Mouse (Mus musculus): ENCODE measurements around the gene Kif7. TPM values are rescaled to one million over a fixed set of nuclear protein-coding genes. Genes with fewer than 3 reads are reported as not detected.

Kif7 gene
- polyA plus RNA-seq, 1 experiment from 2014 or later, result 8.5 TPM

- Histone ChIP-seq H3K9me3 (replicated peaks) (no peaks in the 10 kb centered on the region), H3K4me3 (no peak overlapping the region), H3K36me3 (peaks cover 88% of the 10 kb centered on the region), H3K4me1 (peaks cover 5% of the 10 kb centered on the region), H3K27me3 (ENCODE audit: low read depth, poor library complexity, severe bottlenecking) (peaks cover 20% of the 10 kb centered on the region), H3K27ac (no peak overlapping the region)
- whole genome bisulfite sequencing, result 91% methylated on average over 5 of the region's 5 CpGs
- no peak for DNase-seq (ENCODE audit: low spot score)
These were observed 10.3 kb downstream of the Kif7 start for GRCm38 (mm10) chr7:79705210-79705609.

- Histone ChIP-seq H3K27ac (no peak overlapping the region), H3K9me3 (replicated peaks) (no peaks in the 10 kb centered on the region), H3K4me1 (no peaks in the 10 kb centered on the region), H3K4me3 (no peak overlapping the region), H3K27me3 (ENCODE audit: low read depth, poor library complexity, severe bottlenecking) (no peaks in the 10 kb centered on the region), H3K36me3 (peaks cover 99% of the 10 kb centered on the region)
- no peak for DNase-seq (ENCODE audit: low spot score)
- WGBS, result 82% methylated on average over 16 of the region's 16 CpGs
These were observed 12.8 kb downstream of the Kif7 start for GRCm38 (mm10) chr7:79702755-79703154.

- WGBS, result 89% methylated on average over 8 of the region's 8 CpGs
- DNase-seq (ENCODE audit: low spot score), result no peak
- H3K36me3 ChIP-seq, result peaks cover 100% of the 10 kb centered on the region
These were observed 19.0 kb downstream of the Kif7 start for GRCm38 (mm10) chr7:79696495-79696894.

DNA sequence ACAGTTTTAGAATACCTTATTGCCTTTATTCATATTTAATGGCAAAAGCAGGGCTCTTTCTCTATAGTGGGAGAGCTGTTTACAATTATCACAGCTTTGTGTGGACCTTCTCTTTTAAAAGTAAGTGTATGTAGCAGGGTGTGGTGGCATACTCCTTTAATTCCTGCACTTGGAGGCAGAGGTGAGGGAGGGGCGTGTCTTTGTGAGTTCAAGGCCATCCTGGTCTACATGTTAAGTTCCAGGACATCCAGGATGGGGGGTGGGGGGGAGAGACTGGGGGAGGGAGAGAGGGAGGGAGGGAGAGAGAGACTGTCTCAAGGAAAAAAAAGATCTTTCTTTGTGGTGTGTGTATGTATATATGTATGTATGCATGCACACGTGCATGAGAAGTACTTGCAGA lies 35.3 kb downstream of the Kif7 start:
- Histone ChIP-seq H3K4me3 (no peak overlapping the region), H3K27me3 (ENCODE audit: low read depth, poor library complexity, severe bottlenecking) (no peaks in the 10 kb centered on the region), H3K36me3 (peaks cover 100% of the 10 kb centered on the region), H3K4me1 (no peaks in the 10 kb centered on the region), H3K27ac (no peak overlapping the region), H3K9me3 (replicated peaks) (no peaks in the 10 kb centered on the region)
- no peak for DNase-seq (ENCODE audit: low spot score)
- 96% methylated on average over 2 of the region's 2 CpGs for WGBS

More at GRCm38 (mm10) chr7:79696495-79696894, 19.0 kb downstream of the Kif7 start:
- H3K4me1 ChIP-seq, result no peaks in the 10 kb centered on the region
- no peak overlapping the region for H3K4me3 ChIP-seq
- no peaks in the 10 kb centered on the region for H3K27me3 ChIP-seq (ENCODE audit: low read depth, poor library complexity, severe bottlenecking)
- no peaks in the 10 kb centered on the region for H3K9me3 ChIP-seq (replicated peaks)
- H3K27ac ChIP-seq, result no peak overlapping the region

DNA sequence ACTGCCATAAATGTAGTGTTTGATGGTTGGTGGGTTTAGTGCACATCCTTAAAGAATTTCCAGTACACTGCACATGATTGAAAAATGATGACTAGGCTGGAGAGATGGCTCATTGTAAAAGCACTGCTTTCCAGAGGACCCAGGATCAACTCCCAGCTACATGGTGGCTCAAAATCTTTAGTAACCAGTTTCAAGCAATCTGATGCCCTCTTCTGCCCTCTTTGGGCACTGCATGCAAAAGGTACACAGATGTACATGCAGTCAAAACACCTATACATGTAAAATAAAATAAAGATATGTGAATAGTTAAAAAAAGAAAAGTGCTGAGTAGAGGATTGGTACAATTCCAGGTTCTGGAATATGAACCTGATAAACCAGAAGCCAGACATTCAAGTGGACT lies 36.3 kb downstream of the Kif7 start:
- H3K27me3 ChIP-seq (ENCODE audit: low read depth, poor library complexity, severe bottlenecking), result no peaks in the 10 kb centered on the region
- no peaks in the 10 kb centered on the region for H3K9me3 ChIP-seq (replicated peaks)
- H3K27ac ChIP-seq, result no peak overlapping the region
- H3K4me1 ChIP-seq, result no peaks in the 10 kb centered on the region
- no peak for DNase-seq (ENCODE audit: low spot score)
- H3K4me3 ChIP-seq, result no peak overlapping the region
- H3K36me3 ChIP-seq, result peaks cover 100% of the 10 kb centered on the region

DNA sequence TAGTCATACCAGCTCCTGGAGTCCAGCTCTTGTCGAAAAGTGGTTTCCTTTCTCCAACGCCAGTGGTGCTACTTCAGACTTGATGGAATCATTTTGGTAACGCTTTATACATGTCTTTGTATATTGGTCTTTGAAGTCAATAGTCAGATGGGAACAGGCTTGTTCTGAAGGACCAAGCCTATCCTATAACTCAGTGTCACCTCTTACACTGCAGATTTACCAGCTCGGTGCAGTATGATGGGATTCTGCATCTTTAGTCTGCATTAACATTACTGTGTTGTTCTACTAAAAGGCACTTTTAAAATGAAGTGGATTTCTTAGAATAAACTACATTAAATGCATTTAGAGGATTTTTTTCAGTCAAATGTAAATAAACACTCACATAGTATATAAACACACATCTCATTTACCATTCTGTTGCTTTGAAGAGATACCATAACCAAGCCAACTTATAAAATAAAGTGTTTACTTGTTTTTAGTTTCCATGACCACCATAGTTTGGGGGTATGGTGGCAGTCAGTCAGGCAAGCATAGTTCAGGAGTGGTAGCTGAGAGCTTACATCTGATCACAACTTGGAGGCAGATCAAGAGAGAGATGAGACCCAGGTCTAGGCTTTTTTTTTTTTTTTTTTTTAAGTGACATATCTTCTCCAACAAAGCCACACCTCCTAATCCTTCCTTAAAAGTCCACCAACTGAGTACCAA lies 44.5 kb downstream of the Kif7 start:
- Histone ChIP-seq H3K4me1 (no peaks in the 10 kb centered on the region), H3K36me3 (peaks cover 100% of the 10 kb centered on the region), H3K4me3 (no peak overlapping the region), H3K27me3 (ENCODE audit: low read depth, poor library complexity, severe bottlenecking) (no peaks in the 10 kb centered on the region), H3K9me3 (replicated peaks) (no peaks in the 10 kb centered on the region), H3K27ac (no peak overlapping the region)
- DNase-seq (ENCODE audit: low spot score), result no peak
- 91% methylated on average over 4 of the region's 4 CpGs for WGBS

DNA sequence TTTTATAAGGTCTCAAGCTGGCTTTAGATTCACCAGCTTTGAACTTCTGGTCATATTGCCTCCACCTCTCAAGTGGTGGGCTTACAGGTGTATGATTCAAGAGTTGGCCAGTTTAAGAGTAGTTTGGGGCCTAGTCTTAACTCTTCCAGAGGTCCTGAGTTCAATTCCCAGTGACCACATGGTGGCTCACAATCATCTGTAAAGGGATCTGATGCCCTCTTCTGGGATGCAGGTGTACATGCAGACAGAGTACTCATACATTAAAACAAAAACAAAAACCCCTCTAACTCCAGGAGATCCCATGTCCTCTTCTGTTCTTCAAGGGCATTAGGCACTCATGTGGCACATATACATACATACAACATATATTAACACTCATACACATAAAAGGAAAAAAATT lies 48.8 kb downstream of the Kif7 start:
- Histone ChIP-seq H3K27ac (no peak overlapping the region), H3K36me3 (peaks cover 86% of the 10 kb centered on the region), H3K27me3 (ENCODE audit: low read depth, poor library complexity, severe bottlenecking) (no peaks in the 10 kb centered on the region), H3K4me3 (no peak overlapping the region), H3K9me3 (replicated peaks) (no peaks in the 10 kb centered on the region), H3K4me1 (peaks cover 15% of the 10 kb centered on the region)
- DNase-seq (ENCODE audit: low spot score), result no peak

DNA sequence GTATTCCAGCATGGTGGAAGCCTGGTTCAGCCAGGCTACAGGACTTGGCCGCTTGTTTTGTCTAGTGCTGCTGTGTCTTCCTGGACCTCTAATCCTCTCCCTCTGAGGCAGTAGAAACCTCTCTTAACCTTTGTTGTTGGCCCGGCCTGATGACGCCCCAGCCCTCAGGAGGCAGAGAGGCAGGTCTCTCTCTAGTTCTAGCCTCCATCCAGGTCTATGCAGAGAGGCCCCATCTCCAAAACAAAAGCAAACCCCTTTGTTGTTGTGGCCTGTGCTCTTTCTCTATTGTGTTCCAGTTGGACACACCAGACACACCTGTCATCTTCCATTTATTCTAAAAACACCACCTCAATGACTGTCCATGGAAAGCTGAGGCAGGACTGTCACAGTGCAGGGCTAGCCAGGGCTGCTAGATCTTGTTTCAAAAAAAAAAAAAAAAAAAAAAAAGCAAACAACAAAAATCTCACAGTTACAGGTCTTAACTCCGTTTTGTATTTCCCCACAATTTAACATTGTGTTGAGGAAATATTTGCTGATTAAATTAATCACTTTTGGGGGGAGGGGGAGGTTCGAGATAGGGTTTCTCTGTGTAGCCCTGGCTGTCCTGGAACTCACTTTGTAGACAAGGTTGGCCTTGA lies 54.1 kb downstream of the Kif7 start:
- 14% methylated on average over 5 of the region's 5 CpGs for WGBS
- H3K27me3 ChIP-seq (ENCODE audit: low read depth, poor library complexity, severe bottlenecking), result no peaks in the 10 kb centered on the region
- peaks cover 29% of the 10 kb centered on the region for H3K4me1 ChIP-seq
- H3K36me3 ChIP-seq, result peaks cover 33% of the 10 kb centered on the region
- H3K27ac ChIP-seq, result peak overlapping the region; percentile 92; the same call in 1 of the 2 replicates
- H3K9me3 ChIP-seq (replicated peaks), result no peaks in the 10 kb centered on the region
- DNase-seq (ENCODE audit: low spot score), result no peak
- H3K4me3 ChIP-seq, result peak overlapping the region; percentile 92

- under 1% methylated on average over 73 of the region's 73 CpGs for WGBS
- peaks cover 24% of the 10 kb centered on the region for H3K36me3 ChIP-seq
- no peaks in the 10 kb centered on the region for H3K9me3 ChIP-seq (replicated peaks)
- peaks cover 29% of the 10 kb centered on the region for H3K4me1 ChIP-seq
- H3K4me3 ChIP-seq, result peak overlapping the region; percentile 92
- no peaks in the 10 kb centered on the region for H3K27me3 ChIP-seq (ENCODE audit: low read depth, poor library complexity, severe bottlenecking)
- H3K27ac ChIP-seq, result peak overlapping the region; percentile 92
- DNase-seq (ENCODE audit: low spot score), result no peak
These were observed 55.0 kb downstream of the Kif7 start for GRCm38 (mm10) chr7:79660291-79661150.

DNA sequence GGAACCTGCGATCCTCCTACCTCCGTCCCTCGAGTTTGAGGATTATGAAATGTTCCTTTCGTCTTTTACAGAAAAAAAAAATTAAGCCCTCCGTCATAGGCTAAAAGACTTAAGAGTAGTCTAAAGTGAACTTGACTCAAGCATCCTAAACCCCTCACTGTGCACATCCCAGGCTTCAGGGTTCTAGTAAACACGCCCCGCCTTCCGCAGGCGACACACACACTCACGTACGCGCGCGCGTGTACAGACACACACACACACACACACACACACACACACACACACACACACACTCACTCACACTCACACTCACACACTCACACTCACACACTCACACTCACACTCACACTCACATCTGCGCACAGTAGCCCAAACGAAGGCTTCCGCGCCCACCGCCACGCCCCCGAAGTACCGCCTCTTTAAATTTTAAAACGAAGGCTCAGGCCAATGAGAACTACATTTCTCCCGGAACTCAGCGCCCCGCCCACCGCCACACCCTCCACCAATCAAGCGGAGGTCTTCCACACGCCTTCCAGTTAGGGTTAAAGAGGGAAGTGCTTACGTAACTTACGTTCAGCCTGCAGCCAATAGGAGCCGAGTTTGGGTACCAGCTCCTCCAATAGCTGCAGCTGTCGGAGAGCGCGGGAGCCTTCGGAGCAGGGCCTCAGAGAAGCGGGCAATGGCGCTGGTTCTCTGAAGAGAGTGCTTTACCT lies 55.8 kb downstream of the Kif7 start, which contains the start of gene Ticrr:
TSS of gene Ticrr (plus strand) at position 619 of the 713 bp plus-strand sequence.
- H3K9me3 ChIP-seq (replicated peaks), result no peaks in the 10 kb centered on the region
- WGBS, result under 1% methylated on average over 39 of the region's 39 CpGs
- peaks cover 29% of the 10 kb centered on the region for H3K4me1 ChIP-seq
- H3K36me3 ChIP-seq, result peaks cover 17% of the 10 kb centered on the region
- H3K27ac ChIP-seq, result peak within 1 kb of the TSS; percentile 92
- DNase-seq (ENCODE audit: low spot score), result peak; percentile 99
- H3K27me3 ChIP-seq (ENCODE audit: low read depth, poor library complexity, severe bottlenecking), result no peaks in the 10 kb centered on the region
- peak within 1 kb of the TSS; percentile 92 for H3K4me3 ChIP-seq

- H3K9me3 ChIP-seq (replicated peaks), result no peaks in the 10 kb centered on the region
- peaks cover 5% of the 10 kb centered on the region; the same call in 1 of the 2 replicates for H3K4me1 ChIP-seq
- H3K36me3 ChIP-seq, result no peaks in the 10 kb centered on the region
- no peak overlapping the region for H3K27ac ChIP-seq
- 50% methylated on average over 1 of the region's 1 CpGs for WGBS
- no peaks in the 10 kb centered on the region for H3K27me3 ChIP-seq (ENCODE audit: low read depth, poor library complexity, severe bottlenecking)
- DNase-seq (ENCODE audit: low spot score), result no peak
- no peak overlapping the region for H3K4me3 ChIP-seq
These were observed 60.9 kb downstream of the Kif7 start for GRCm38 (mm10) chr7:79654586-79654985.

DNA sequence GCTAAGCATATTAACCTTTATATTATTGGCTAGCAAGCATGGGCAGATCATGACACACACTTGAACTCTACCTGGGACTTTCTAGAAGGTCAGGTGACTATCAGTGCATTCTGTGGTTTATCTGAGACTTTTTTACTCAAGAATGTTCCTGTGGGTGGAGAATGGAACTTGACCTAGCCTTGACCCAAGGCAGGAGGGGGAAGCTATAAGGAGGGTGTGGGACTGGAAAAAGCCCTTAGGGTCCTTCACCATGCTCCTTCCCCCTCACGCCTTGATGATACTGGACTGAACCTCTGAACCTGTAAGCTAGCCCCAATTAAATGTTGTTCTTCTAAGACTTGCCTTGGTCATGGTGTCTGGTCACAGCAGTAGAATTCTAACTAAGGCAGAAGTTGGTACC lies 61.3 kb downstream of the Kif7 start:
- H3K27me3 ChIP-seq (ENCODE audit: low read depth, poor library complexity, severe bottlenecking), result no peaks in the 10 kb centered on the region
- H3K36me3 ChIP-seq, result no peaks in the 10 kb centered on the region
- no peak overlapping the region for H3K4me3 ChIP-seq
- H3K9me3 ChIP-seq (replicated peaks), result no peaks in the 10 kb centered on the region
- no peak for DNase-seq (ENCODE audit: low spot score)
- peaks cover 3% of the 10 kb centered on the region; the same call in 1 of the 2 replicates for H3K4me1 ChIP-seq
- 74% methylated on average over 1 of the region's 1 CpGs for WGBS
- H3K27ac ChIP-seq, result no peak overlapping the region
